In the genomic region with DNA sequence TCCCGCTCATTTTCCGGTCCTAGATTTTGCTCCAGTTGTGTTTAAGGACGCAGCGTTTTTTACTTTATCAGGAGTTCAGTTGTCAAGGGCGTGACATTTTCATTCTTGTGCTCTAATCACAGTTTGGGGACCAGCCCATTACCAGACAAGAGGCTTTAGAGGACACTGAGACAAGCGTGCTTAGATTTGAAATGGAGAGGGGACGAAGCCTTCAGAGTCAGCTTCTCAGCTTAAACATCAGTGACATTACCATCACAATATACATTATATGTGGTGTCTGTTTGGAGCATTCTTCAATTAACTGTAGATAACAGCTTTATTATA, we compare ENCODE assay signal across 8 mouse cellular contexts. TPM values are rescaled to one million over a fixed set of nuclear protein-coding genes. Genes with fewer than 3 reads are reported as not detected.
DNase-seq lines count a peak whose midpoint lies in the region; ATAC-seq lines count a peak whose summit lies in the region.

No protein-coding gene starts in this region.

- 0 out of 2 replicates have a peak, but pooled peaks cover 2% of the 10 kb centered on the region for H3K9me3 ChIP-seq in lung, embryonic 15.5 days
- H3K9me3 ChIP-seq in embryonic facial prominence, embryonic 11.5 days (replicated peaks; ENCODE audit: control insufficient read depth, low read length) = no peaks in the 10 kb centered on the region
- H3K9me3 ChIP-seq in limb, embryonic 13.5 days = peaks cover 5% of the 10 kb centered on the region; the same call in 1 of the 2 replicates
- H3K9me3 ChIP-seq in stomach, embryonic 14.5 days (ENCODE audit: control insufficient read depth, low read depth, low read length) = no peaks in the 10 kb centered on the region

- H3K27ac ChIP-seq in lung, embryonic 15.5 days = peak overlapping the region; percentile 96
- peak overlapping the region; percentile 41 for H3K27ac ChIP-seq in embryonic facial prominence, embryonic 11.5 days (replicated peaks; ENCODE audit: low read depth, low read length)
- peak overlapping the region; percentile 92 for H3K27ac ChIP-seq in limb, embryonic 13.5 days
- peak overlapping the region; percentile 96 for H3K27ac ChIP-seq in stomach, embryonic 14.5 days (ENCODE audit: low read length)

- no peak for DNase-seq in lung, adult 18-20 months
- DNase-seq in embryonic facial prominence, embryonic 11.5 days (ENCODE audit: low spot score) = no peak
- DNase-seq in gastrocnemius, postnatal 25 days = no peak
- DNase-seq in adrenal gland, adult (ENCODE audit: inconsistent age in 2 of 2, low spot score in 1 of 2) = no peak
- no peak for DNase-seq in embryo, embryonic 11 days

- peaks cover 14% of the 10 kb centered on the region for H3K4me1 ChIP-seq in lung, embryonic 15.5 days
- H3K4me1 ChIP-seq in embryonic facial prominence, embryonic 11.5 days (ENCODE audit: control insufficient read depth, insufficient read depth, low read length) = no peaks in the 10 kb centered on the region
- peaks cover 14% of the 10 kb centered on the region for H3K4me1 ChIP-seq in limb, embryonic 13.5 days
- peaks cover 3% of the 10 kb centered on the region for H3K4me1 ChIP-seq in stomach, embryonic 14.5 days (ENCODE audit: control insufficient read depth, insufficient read depth, low read length)

- H3K36me3 ChIP-seq in lung, embryonic 15.5 days = no peaks in the 10 kb centered on the region
- H3K36me3 ChIP-seq in embryonic facial prominence, embryonic 11.5 days (replicated peaks; ENCODE audit: control insufficient read depth, insufficient read depth, low read depth, low read length) = no peaks in the 10 kb centered on the region
- H3K36me3 ChIP-seq in limb, embryonic 13.5 days = no peaks in the 10 kb centered on the region; the same call in 1 of the 2 replicates
- no peaks in the 10 kb centered on the region for H3K36me3 ChIP-seq in stomach, embryonic 14.5 days (ENCODE audit: control insufficient read depth, insufficient read depth, low read length)

- no peak for ATAC-seq in lung, embryonic 15.5 days (ENCODE audit: borderline replicate concordance, extremely low read depth, low FRiP score, low TSS enrichment)
- ATAC-seq in embryonic facial prominence, embryonic 11.5 days (replicated peaks; ENCODE audit: insufficient number of reproducible peaks, low FRiP score, low TSS enrichment, low read depth) = no peak
- ATAC-seq in limb, embryonic 13.5 days (ENCODE audit: low FRiP score, low read depth) = no peak
- ATAC-seq in stomach, embryonic 14.5 days (ENCODE audit: insufficient number of reproducible peaks, insufficient read depth, low FRiP score, low read depth) = no peak

- peak overlapping the region; percentile 90 for H3K4me3 ChIP-seq in lung, embryonic 15.5 days
- peak overlapping the region; percentile 60 for H3K4me3 ChIP-seq in embryonic facial prominence, embryonic 11.5 days (ENCODE audit: low read depth, low read length)
- peak overlapping the region; percentile 98 for H3K4me3 ChIP-seq in limb, embryonic 13.5 days
- H3K4me3 ChIP-seq in stomach, embryonic 14.5 days (ENCODE audit: low read depth, low read length) = peak overlapping the region; percentile 99

- peak overlapping the region; percentile 96 for H3K9ac ChIP-seq in lung, embryonic 15.5 days
- H3K9ac ChIP-seq in embryonic facial prominence, embryonic 11.5 days (replicated peaks; ENCODE audit: low read length) = peak overlapping the region; percentile 80
- peak overlapping the region; percentile 98 for H3K9ac ChIP-seq in limb, embryonic 13.5 days
- peak overlapping the region; percentile 99 for H3K9ac ChIP-seq in stomach, embryonic 14.5 days (replicated peaks; ENCODE audit: low read depth, low read length)

- WGBS in lung, embryonic 15.5 days = under 1% methylated on average over 7 of the region's 7 CpGs
- 3% methylated on average over 7 of the region's 7 CpGs for WGBS in embryonic facial prominence, embryonic 11.5 days
- 9% methylated on average over 7 of the region's 7 CpGs for WGBS in limb, embryonic 13.5 days
- 3% methylated on average over 7 of the region's 7 CpGs for WGBS in stomach, embryonic 14.5 days

- no peaks in the 10 kb centered on the region for H3K27me3 ChIP-seq in lung, embryonic 15.5 days
- H3K27me3 ChIP-seq in embryonic facial prominence, embryonic 11.5 days (ENCODE audit: control insufficient read depth, insufficient read depth, low read length) = no peaks in the 10 kb centered on the region
- H3K27me3 ChIP-seq in limb, embryonic 13.5 days = no peaks in the 10 kb centered on the region
- H3K27me3 ChIP-seq in stomach, embryonic 14.5 days (ENCODE audit: control insufficient read depth, insufficient read depth, low read length) = no peaks in the 10 kb centered on the region

- H3K4me2 ChIP-seq in lung, embryonic 15.5 days = peak overlapping the region; percentile 59
- peak overlapping the region; percentile 60 for H3K4me2 ChIP-seq in embryonic facial prominence, embryonic 11.5 days (ENCODE audit: low read depth, low read length)
- H3K4me2 ChIP-seq in limb, embryonic 13.5 days (replicated peaks) = peak overlapping the region; percentile 87
- peak overlapping the region; percentile 78 for H3K4me2 ChIP-seq in stomach, embryonic 14.5 days (replicated peaks; ENCODE audit: low read depth, low read length)

RNA-seq across cellular contexts. Expression of gene Mtmr2, which starts 1.4 kb away (rescaled TPM):
- 86.9 and 91.8 TPM in 2 replicates for polyA plus RNA-seq in lung, embryonic 15.5 days (2015; fragmentation: Nextera tagmentation; extraction: Ambion mirVana)
- polyA plus RNA-seq in embryonic facial prominence, embryonic 11.5 days (2014; fragmentation: Nextera tagmentation; extraction: Ambion mirVana) = 89.5 and 90.1 TPM in 2 replicates
- 84.0 and 86.8 TPM in 2 replicates for polyA plus RNA-seq in limb, embryonic 13.5 days (2015; fragmentation: Nextera tagmentation; extraction: Ambion mirVana)
- polyA plus RNA-seq in stomach, embryonic 14.5 days (2014; fragmentation: Nextera tagmentation; extraction: Ambion mirVana) = 82.0 and 87.2 TPM in 2 replicates
- 10 to 100 TPM; 17.6 to 21.1 TPM for total RNA-seq in gastrocnemius, postnatal 25 days (2021)

Comparison
In these comparisons a context has a peak if more than half of its experiments do, and no peak if none do; other contexts are left out.
1. H3K27ac ChIP-seq: peak in every context shown above with its lines; median percentile 96 in lung, embryonic 15.5 days; 96 in stomach, embryonic 14.5 days; 92 in limb, embryonic 13.5 days; 41 in embryonic facial prominence, embryonic 11.5 days.